ENCODE assay signal across 19 mouse cellular contexts in the genomic region with DNA sequence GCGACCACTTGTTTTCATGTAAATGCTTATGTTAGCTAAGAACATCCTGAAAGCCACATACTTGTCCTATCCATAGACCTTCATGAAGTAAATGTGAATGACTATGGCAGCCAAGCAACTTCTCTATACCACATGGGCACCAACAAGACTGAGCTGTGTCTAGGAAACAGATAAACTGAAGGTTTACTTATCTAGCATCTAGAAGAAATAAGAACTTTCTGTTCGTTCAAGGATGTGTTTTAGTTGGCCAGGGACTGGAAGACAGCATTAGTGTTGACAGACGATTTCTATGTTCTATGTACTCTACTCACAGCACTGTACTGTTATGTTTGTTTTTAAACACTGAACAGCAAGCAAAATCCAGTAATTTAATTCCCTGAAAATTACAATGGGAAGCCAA. TPM values are rescaled to one million over a fixed set of nuclear protein-coding genes. Genes with fewer than 3 reads are reported as not detected.
DNase-seq lines count a peak whose midpoint lies in the region; ATAC-seq and TF ChIP-seq lines count a peak whose summit lies in the region.
"Had no signal": no experiment of that assay in that cellular context is flagged by ENCODE, and none has a peak within 500 bp of the region (broad histone marks: within the 10 kb centered on the region; RNA-seq: fewer than 3 reads in every experiment).

No protein-coding gene starts in this region.

- TF ChIP-seq EP300 in stomach, postnatal 0 days (optimal IDR thresholded peaks at IDR 0.05), result no peak
- TF ChIP-seq EP300 in liver, embryonic 14.5 days (IDR thresholded peaks at IDR 0.05; ENCODE audit: low read depth), result no peak

- H3K27ac ChIP-seq in embryonic facial prominence, embryonic 14.5 days (replicated peaks; ENCODE audit: low read depth, low read length), result no peak overlapping the region
- H3K27ac ChIP-seq in embryonic facial prominence, embryonic 10.5 days (replicated peaks), result no peak overlapping the region
- H3K27ac ChIP-seq in stomach, embryonic 16.5 days (ENCODE audit: low read length), result no peak overlapping the region
- no peak overlapping the region for H3K27ac ChIP-seq in stomach, postnatal 0 days (replicated peaks)
- no peak overlapping the region for H3K27ac ChIP-seq in liver, embryonic 14.5 days
- H3K27ac ChIP-seq: forebrain, embryonic 15.5 days; hindbrain, embryonic 10.5 days; midbrain, embryonic 10.5 days; neural tube, embryonic 13.5 days had no signal

- ATAC-seq in embryonic facial prominence, embryonic 14.5 days (ENCODE audit: low read depth), result no peak
- ATAC-seq in stomach, embryonic 16.5 days (ENCODE audit: insufficient read depth, low FRiP score), result no peak
- ATAC-seq in stomach, postnatal 0 days (ENCODE audit: low FRiP score, low TSS enrichment), result no peak
- ATAC-seq in liver, embryonic 14.5 days (ENCODE audit: insufficient read depth), result no peak
- ATAC-seq: forebrain, embryonic 15.5 days had no signal

- H3K4me3 ChIP-seq in embryonic facial prominence, embryonic 14.5 days (ENCODE audit: low read depth, low read length), result no peak overlapping the region
- no peak overlapping the region for H3K4me3 ChIP-seq in embryonic facial prominence, embryonic 10.5 days
- no peak overlapping the region for H3K4me3 ChIP-seq in stomach, embryonic 16.5 days (replicated peaks; ENCODE audit: low read length)
- no peak overlapping the region for H3K4me3 ChIP-seq in stomach, postnatal 0 days (ENCODE audit: low read depth, low read length)
- no peak overlapping the region for H3K4me3 ChIP-seq in liver, embryonic 14.5 days (ENCODE audit: insufficient read depth in 1 of 2, low read depth in 2 of 2, low read length in 2 of 2)
- H3K4me3 ChIP-seq: forebrain, embryonic 15.5 days; hindbrain, embryonic 10.5 days; midbrain, embryonic 10.5 days; neural tube, embryonic 13.5 days had no signal

- H3K9ac ChIP-seq in embryonic facial prominence, embryonic 14.5 days (ENCODE audit: low read depth, low read length), result no peak overlapping the region
- H3K9ac ChIP-seq in stomach, embryonic 16.5 days (ENCODE audit: low read length), result no peak overlapping the region
- H3K9ac ChIP-seq in stomach, postnatal 0 days (ENCODE audit: low read length), result no peak overlapping the region
- no peak overlapping the region for H3K9ac ChIP-seq in liver, embryonic 14.5 days (replicated peaks)
- H3K9ac ChIP-seq: forebrain, embryonic 15.5 days; neural tube, embryonic 13.5 days had no signal

- H3K4me1 ChIP-seq in embryonic facial prominence, embryonic 14.5 days (ENCODE audit: control insufficient read depth, insufficient read depth, low read length), result no peaks in the 10 kb centered on the region
- H3K4me1 ChIP-seq in embryonic facial prominence, embryonic 10.5 days, result no peaks in the 10 kb centered on the region
- no peaks in the 10 kb centered on the region for H3K4me1 ChIP-seq in stomach, embryonic 16.5 days (ENCODE audit: control insufficient read depth, insufficient read depth, low read length)
- no peaks in the 10 kb centered on the region for H3K4me1 ChIP-seq in stomach, postnatal 0 days (replicated peaks; ENCODE audit: control insufficient read depth, insufficient read depth)
- peaks cover 3% of the 10 kb centered on the region in 2 experiments; a peak in 3 of 4 replicates for H3K4me1 ChIP-seq in liver, embryonic 14.5 days (replicated peaks; ENCODE audit: control insufficient read depth in 2 of 2, insufficient read depth in 2 of 2, low read length in 1 of 2)

- H3K36me3 ChIP-seq in embryonic facial prominence, embryonic 14.5 days (ENCODE audit: control insufficient read depth, insufficient read depth, low read length), result no peaks in the 10 kb centered on the region
- H3K36me3 ChIP-seq in embryonic facial prominence, embryonic 10.5 days (replicated peaks), result no peaks in the 10 kb centered on the region
- no peaks in the 10 kb centered on the region for H3K36me3 ChIP-seq in stomach, embryonic 16.5 days (ENCODE audit: control insufficient read depth, insufficient read depth, low read length)
- H3K36me3 ChIP-seq in stomach, postnatal 0 days (ENCODE audit: control insufficient read depth, insufficient read depth, low read length), result no peaks in the 10 kb centered on the region
- no peaks in the 10 kb centered on the region for H3K36me3 ChIP-seq in liver, embryonic 14.5 days (replicated peaks; ENCODE audit: control insufficient read depth, insufficient read depth, low read depth)
- H3K36me3 ChIP-seq: forebrain, embryonic 15.5 days; hindbrain, embryonic 10.5 days; midbrain, embryonic 10.5 days; neural tube, embryonic 13.5 days had no signal

- no peaks in the 10 kb centered on the region for H3K9me3 ChIP-seq in embryonic facial prominence, embryonic 14.5 days (ENCODE audit: control insufficient read depth, low read length)
- H3K9me3 ChIP-seq in embryonic facial prominence, embryonic 10.5 days, result no peaks in the 10 kb centered on the region
- no peaks in the 10 kb centered on the region for H3K9me3 ChIP-seq in stomach, embryonic 16.5 days (replicated peaks; ENCODE audit: control insufficient read depth, low read length)
- no peaks in the 10 kb centered on the region for H3K9me3 ChIP-seq in stomach, postnatal 0 days (ENCODE audit: control insufficient read depth, low read length)
- H3K9me3 ChIP-seq in liver, embryonic 14.5 days (ENCODE audit: control insufficient read depth, low read length), result no peaks in the 10 kb centered on the region
- H3K9me3 ChIP-seq: forebrain, embryonic 15.5 days; hindbrain, embryonic 10.5 days; midbrain, embryonic 10.5 days; neural tube, embryonic 13.5 days had no signal

- peak; percentile 11 for DNase-seq in embryonic facial prominence, embryonic 14.5 days (ENCODE audit: low spot score)
- no peak for DNase-seq in embryonic facial prominence, embryonic 10.5 days (ENCODE audit: low spot score)
- no peak for DNase-seq in stomach, postnatal 0 days (ENCODE audit: low spot score)
- no peak for DNase-seq in liver, embryonic 14.5 days (ENCODE audit: low read depth in 3 of 3, low spot score in 3 of 3)
- DNase-seq in adrenal gland, adult 18-20 months (ENCODE audit: low spot score in 2 of 2), result no peak
- no peak for DNase-seq in spleen, postnatal 36 days (ENCODE audit: low spot score in 2 of 2)
- no peak for DNase-seq in layer of hippocampus, adult 9-11 months
- DNase-seq: cerebellum, adult 11 months; cerebellum, postnatal 14 days; embryo, embryonic 11 days; kidney, adult 8-10 months; kidney, postnatal 4 days; lung, postnatal 14 days; right cerebral cortex, postnatal 25 days had no signal

- 79% methylated on average over 3 of the region's 3 CpGs for WGBS in embryonic facial prominence, embryonic 14.5 days
- 85% methylated on average over 3 of the region's 3 CpGs for WGBS in embryonic facial prominence, embryonic 10.5 days
- 82% methylated on average over 3 of the region's 3 CpGs for WGBS in stomach, embryonic 16.5 days
- WGBS in stomach, postnatal 0 days, result 80% methylated on average over 3 of the region's 3 CpGs
- 38% methylated on average over 3 of the region's 3 CpGs for WGBS in liver, embryonic 14.5 days (ENCODE audit: insufficient replicate concordance)

- TF ChIP-seq CTCF in stomach, postnatal 0 days (IDR thresholded peaks at IDR 0.05; ENCODE audit: low read depth), result no peak
- TF ChIP-seq CTCF in liver, embryonic 14.5 days (IDR thresholded peaks at IDR 0.05; ENCODE audit: low read depth), result no peak

- H3K4me2 ChIP-seq in embryonic facial prominence, embryonic 14.5 days (ENCODE audit: low read depth, low read length), result no peak overlapping the region
- H3K4me2 ChIP-seq in stomach, embryonic 16.5 days (ENCODE audit: low read depth, low read length), result peak overlapping the region; percentile 21; the same call in 1 of the 2 replicates
- H3K4me2 ChIP-seq in stomach, postnatal 0 days (replicated peaks; ENCODE audit: low read depth), result no peak overlapping the region
- H3K4me2 ChIP-seq in liver, embryonic 14.5 days (ENCODE audit: low read depth), result peak overlapping the region; percentile 26; the same call in 1 of the 2 replicates
- H3K4me2 ChIP-seq: forebrain, embryonic 15.5 days; neural tube, embryonic 13.5 days had no signal

- no peaks in the 10 kb centered on the region for H3K27me3 ChIP-seq in embryonic facial prominence, embryonic 14.5 days (replicated peaks; ENCODE audit: control insufficient read depth, insufficient read depth, low read length)
- H3K27me3 ChIP-seq in embryonic facial prominence, embryonic 10.5 days (replicated peaks; ENCODE audit: low read depth, poor library complexity, severe bottlenecking), result no peaks in the 10 kb centered on the region
- H3K27me3 ChIP-seq in stomach, embryonic 16.5 days (ENCODE audit: control insufficient read depth, insufficient read depth, low read length), result no peaks in the 10 kb centered on the region
- no peaks in the 10 kb centered on the region for H3K27me3 ChIP-seq in stomach, postnatal 0 days (ENCODE audit: control insufficient read depth, insufficient read depth, low read length)
- H3K27me3 ChIP-seq in liver, embryonic 14.5 days (ENCODE audit: control insufficient read depth, insufficient read depth, low read length), result no peaks in the 10 kb centered on the region
- H3K27me3 ChIP-seq: forebrain, embryonic 15.5 days; neural tube, embryonic 13.5 days had no signal

RNA-seq across cellular contexts. Expression of a gene that starts 2.9 kb away (rescaled TPM):
- polyA plus RNA-seq in embryonic facial prominence, embryonic 14.5 days (2014; fragmentation: Nextera tagmentation; extraction: Ambion mirVana), result 15.2 and 19.6 TPM in 2 replicates
- 7.4 and 8.2 TPM in 2 replicates for polyA plus RNA-seq in embryonic facial prominence, embryonic 10.5 days (2016; fragmentation: Nextera tagmentation; extraction: Ambion mirVana)
- 19.8 and 20.8 TPM in 2 replicates for polyA plus RNA-seq in stomach, embryonic 16.5 days (2015; fragmentation: Nextera tagmentation; extraction: Ambion mirVana)
- polyA plus RNA-seq in stomach, postnatal 0 days (2015; fragmentation: Nextera tagmentation; extraction: Ambion mirVana), result 12.8 and 14.6 TPM in 2 replicates
- polyA plus RNA-seq in liver, embryonic 14.5 days (2012; rRNA removed), result 3.9 and 6.8 TPM in 2 replicates
- 19.8 and 21.8 TPM in 2 replicates for polyA plus RNA-seq in liver, embryonic 14.5 days (2014; fragmentation: Nextera tagmentation; extraction: Ambion mirVana)
- 10 to 100 TPM; 13.3 to 17.6 TPM for total RNA-seq in adrenal gland, adult 18-20 months (2021)

Comparison
In these comparisons a context has a peak if more than half of its experiments do, and no peak if none do; other contexts are left out.
1. H3K4me2 ChIP-seq: peak in stomach, embryonic 16.5 days (single experiment) and liver, embryonic 14.5 days (single experiment); none in embryonic facial prominence, embryonic 14.5 days (single experiment) and stomach, postnatal 0 days (single experiment).